Mouse (Mus musculus): ENCODE measurements at regions not wholly inside any gene's neighbourhood (a gene's known extent, or its start where the extent isn't known, plus 50 kb on each side); places are given as distances from the start of the nearest gene placed in this dataset.
A peak's percentile ranks its signal among the peaks of the same experiment; 100 is the strongest.
"Not testable (repeated sequence)": the region's sequence is repeated elsewhere in the genome, so short reads cannot be mapped to it uniquely, and the experiment has no call there.

DNA sequence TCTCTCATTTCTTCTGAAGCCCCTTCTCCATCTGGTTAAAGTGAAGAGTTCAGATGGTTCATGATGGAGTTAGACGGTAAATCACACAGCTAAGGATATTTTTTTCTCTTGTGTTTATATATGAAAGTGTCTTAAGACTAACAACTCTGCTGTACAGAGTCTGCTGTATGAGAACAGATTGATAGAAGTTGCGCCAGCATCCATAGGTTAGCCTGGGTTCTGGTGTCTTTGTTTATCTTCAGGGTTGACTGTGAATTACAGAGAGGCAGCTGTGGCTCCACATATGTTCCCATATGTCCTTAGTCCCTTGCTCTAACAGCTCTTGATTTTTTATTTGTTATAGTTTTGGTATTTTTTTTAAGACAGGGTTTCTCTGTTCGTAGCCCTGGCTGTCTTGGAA is 334.9 kb upstream of the Api5 start:
- Histone ChIP-seq H3K4me2 (no peak overlapping the region), H3K27ac (no peak overlapping the region), H3K27me3 (replicated peaks) (no peaks in the 10 kb centered on the region), H3K9me3 (no peaks in the 10 kb centered on the region), H3K4me3 (no peak overlapping the region), H3K36me3 (replicated peaks) (no peaks in the 10 kb centered on the region), H3K9ac (no peak overlapping the region), H3K4me1 (no peaks in the 10 kb centered on the region)
- ATAC-seq (replicated peaks), result no peak
- 85% methylated on average over 3 of the region's 3 CpGs for WGBS

DNA sequence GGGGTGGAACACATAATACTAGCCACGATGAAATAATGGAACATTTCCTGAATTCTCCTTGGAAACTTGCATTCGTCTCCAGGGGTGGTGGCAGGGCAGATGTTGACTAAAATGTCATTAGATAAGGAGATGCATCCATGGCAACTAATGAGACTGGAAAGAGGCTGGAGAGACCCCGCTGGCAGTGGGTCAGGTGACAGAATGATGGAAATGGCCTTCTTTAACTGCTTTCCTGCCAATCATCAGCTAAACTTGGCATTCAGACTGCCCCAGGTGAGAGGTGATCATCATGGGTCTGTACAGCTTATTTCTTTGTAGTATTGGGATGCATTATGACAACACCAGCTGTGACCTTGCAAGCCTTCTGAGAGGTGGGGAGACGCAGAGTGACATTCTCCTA is 334.3 kb upstream of the Api5 start:
- no peak overlapping the region for H3K4me2 ChIP-seq
- 45% methylated on average over 4 of the region's 4 CpGs for WGBS
- peak; percentile 76; the same call in 1 of the 2 replicates for ATAC-seq (replicated peaks)
- no peak overlapping the region for H3K27ac ChIP-seq
- no peaks in the 10 kb centered on the region for H3K4me1 ChIP-seq
- no peak overlapping the region for H3K9ac ChIP-seq
- no peaks in the 10 kb centered on the region for H3K27me3 ChIP-seq (replicated peaks)
- no peaks in the 10 kb centered on the region for H3K9me3 ChIP-seq
- no peak overlapping the region for H3K4me3 ChIP-seq
- H3K36me3 ChIP-seq (replicated peaks), result no peaks in the 10 kb centered on the region

DNA sequence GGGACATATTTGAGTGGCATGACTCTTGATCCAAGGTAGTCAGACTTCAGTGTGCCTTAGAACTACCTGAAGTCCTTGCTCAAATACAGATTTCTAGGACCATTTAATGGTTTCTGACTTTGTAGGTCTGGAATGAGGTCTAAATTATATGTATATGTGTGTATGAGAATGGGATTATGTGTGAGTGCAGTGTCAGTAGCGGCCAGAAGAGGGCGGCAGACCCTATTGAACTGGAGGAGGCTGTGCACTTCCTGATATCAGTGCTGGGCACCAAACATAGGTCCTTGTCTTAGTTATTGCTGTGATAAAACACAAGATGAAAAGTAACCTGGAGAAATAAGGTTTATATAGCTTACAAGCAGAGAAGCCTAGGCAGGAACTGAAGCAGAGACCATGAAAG is 328.6 kb upstream of the Api5 start:
- 94% methylated on average over 2 of the region's 2 CpGs for WGBS
- Histone ChIP-seq H3K9ac (no peak overlapping the region), H3K27ac (no peak overlapping the region), H3K4me1 (peaks cover 8% of the 10 kb centered on the region; the same call in 1 of the 2 replicates), H3K4me2 (no peak overlapping the region), H3K9me3 (no peaks in the 10 kb centered on the region), H3K27me3 (replicated peaks) (no peaks in the 10 kb centered on the region), H3K36me3 (replicated peaks) (no peaks in the 10 kb centered on the region), H3K4me3 (no peak overlapping the region)
- ATAC-seq (replicated peaks), result no peak

DNA sequence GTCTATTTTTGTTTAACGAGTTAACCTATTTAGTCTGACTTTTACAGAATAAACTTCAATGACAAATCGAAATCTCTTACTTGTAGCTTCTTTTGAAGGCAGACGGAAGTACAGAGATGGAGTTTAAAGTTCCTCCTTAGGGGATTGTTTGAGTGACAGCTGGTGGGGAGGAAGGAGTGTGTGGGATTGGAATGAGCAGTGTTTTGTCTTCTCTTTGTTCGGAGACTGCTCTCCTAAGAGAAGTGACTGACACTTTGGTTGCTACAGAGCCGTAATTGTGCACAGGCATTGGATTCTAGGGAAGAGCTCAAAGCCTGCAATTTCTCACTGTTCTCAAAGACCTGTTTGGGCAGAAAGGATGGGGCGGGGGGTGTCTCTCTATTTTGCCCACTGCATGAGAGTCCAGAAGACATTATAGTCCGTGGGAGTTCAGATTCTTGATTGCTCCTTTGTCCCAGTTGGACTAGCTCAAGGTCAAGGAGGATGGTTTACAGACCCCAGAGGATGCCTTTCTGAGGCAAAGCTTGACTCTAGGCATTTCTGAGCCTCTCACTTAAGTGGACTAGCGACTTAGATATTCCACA is 327.0 kb upstream of the Api5 start:
- Histone ChIP-seq H3K9ac (no peak overlapping the region), H3K36me3 (replicated peaks) (no peaks in the 10 kb centered on the region), H3K4me2 (peak overlapping the region; percentile 9; the same call in 1 of the 2 replicates), H3K27ac (peak overlapping the region; percentile 39), H3K27me3 (replicated peaks) (no peaks in the 10 kb centered on the region), H3K4me3 (no peak overlapping the region), H3K4me1 (peaks cover 8% of the 10 kb centered on the region; the same call in 1 of the 2 replicates), H3K9me3 (no peaks in the 10 kb centered on the region)
- WGBS, result 8% methylated on average over 8 of the region's 8 CpGs
- peak; percentile 92 for ATAC-seq (replicated peaks)

DNA sequence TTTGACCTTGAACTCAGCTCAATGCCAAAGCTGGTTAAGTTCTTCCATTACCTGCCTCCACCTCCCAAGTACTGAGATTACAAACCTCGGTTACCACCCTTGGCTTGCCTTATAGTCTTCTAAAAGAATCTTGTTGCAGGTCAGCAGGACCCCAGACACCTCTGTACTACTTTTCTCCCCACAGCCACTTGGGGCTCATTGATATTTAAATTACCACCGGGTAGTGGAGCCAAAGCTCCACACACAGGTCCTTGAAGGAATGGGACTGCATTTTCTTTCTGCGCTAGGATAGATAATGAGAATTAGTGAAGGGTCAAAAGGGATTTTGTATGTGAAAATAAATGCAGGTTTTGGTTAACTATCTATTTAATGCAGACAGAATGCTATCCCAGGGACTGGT is 326.5 kb upstream of the Api5 start:
- H3K27ac ChIP-seq, result no peak overlapping the region; the same call in 1 of the 2 replicates
- H3K4me3 ChIP-seq, result no peak overlapping the region
- no peaks in the 10 kb centered on the region for H3K27me3 ChIP-seq (replicated peaks)
- WGBS, result 3% methylated on average over 3 of the region's 3 CpGs
- H3K4me1 ChIP-seq, result peaks cover 8% of the 10 kb centered on the region; the same call in 1 of the 2 replicates
- no peaks in the 10 kb centered on the region for H3K9me3 ChIP-seq
- H3K4me2 ChIP-seq, result peak overlapping the region; percentile 9; the same call in 1 of the 2 replicates
- no peak overlapping the region for H3K9ac ChIP-seq
- no peaks in the 10 kb centered on the region for H3K36me3 ChIP-seq (replicated peaks)
- peak; percentile 64 for ATAC-seq (replicated peaks)

DNA sequence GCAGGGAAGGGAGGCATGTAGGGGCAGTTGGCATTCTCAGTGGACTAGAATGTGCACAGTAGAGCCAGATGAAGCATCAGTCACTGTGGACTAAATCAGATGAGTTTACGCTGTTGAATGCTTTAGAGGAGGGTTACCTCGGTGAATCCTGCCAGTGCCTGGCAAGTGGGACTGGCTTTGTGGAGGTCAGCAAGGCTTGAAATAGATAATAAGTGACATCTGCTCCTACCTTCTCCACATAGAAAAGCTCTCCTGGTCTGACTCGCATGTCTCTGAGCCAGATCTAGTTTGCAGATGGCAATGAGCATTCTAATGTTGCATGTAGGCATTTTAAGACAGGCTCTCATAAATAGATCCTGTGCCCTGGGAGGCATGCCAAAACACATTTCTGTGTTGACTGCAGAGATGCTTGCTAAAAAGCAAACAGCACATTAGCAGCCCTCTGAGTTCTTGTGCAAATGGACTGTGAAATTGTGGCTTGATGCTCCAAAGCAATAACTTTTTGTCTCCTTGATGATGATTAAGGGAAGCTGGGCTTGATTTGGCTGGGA is 310.3 kb upstream of the Api5 start:
- no peaks in the 10 kb centered on the region for H3K4me1 ChIP-seq
- H3K4me3 ChIP-seq, result no peak overlapping the region
- H3K4me2 ChIP-seq, result no peak overlapping the region
- WGBS, result 88% methylated on average over 3 of the region's 3 CpGs
- no peak overlapping the region for H3K27ac ChIP-seq
- no peaks in the 10 kb centered on the region for H3K36me3 ChIP-seq (replicated peaks)
- no peaks in the 10 kb centered on the region for H3K27me3 ChIP-seq (replicated peaks)
- no peak for ATAC-seq (replicated peaks)
- H3K9me3 ChIP-seq, result no peaks in the 10 kb centered on the region
- no peak overlapping the region for H3K9ac ChIP-seq

DNA sequence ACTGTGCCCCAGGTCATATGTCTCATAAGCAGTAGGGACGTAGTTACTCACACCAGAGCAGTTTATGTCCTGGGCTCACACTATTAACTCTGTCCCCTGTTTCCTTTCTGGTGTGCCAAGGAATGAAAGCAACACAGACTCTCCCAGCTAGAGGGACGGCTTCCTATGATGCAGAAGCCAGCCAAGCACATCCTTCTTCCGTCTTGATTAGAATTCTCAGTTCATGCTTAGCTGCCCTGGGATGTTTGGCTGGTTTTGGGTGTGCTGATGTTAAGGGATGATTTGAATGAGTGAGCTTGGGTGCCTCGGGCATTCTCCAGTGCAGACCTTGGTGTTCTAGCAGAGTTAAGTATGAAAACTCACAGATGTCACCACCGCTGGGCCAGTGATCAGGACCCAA is 291.9 kb upstream of the Api5 start:
- Histone ChIP-seq H3K27ac (no peak overlapping the region), H3K27me3 (replicated peaks) (no peaks in the 10 kb centered on the region), H3K4me2 (no peak overlapping the region), H3K36me3 (replicated peaks) (no peaks in the 10 kb centered on the region), H3K9ac (no peak overlapping the region), H3K9me3 (no peaks in the 10 kb centered on the region), H3K4me1 (no peaks in the 10 kb centered on the region), H3K4me3 (no peak overlapping the region)
- WGBS, result 77% methylated on average over 5 of the region's 5 CpGs
- ATAC-seq (replicated peaks), result no peak

DNA sequence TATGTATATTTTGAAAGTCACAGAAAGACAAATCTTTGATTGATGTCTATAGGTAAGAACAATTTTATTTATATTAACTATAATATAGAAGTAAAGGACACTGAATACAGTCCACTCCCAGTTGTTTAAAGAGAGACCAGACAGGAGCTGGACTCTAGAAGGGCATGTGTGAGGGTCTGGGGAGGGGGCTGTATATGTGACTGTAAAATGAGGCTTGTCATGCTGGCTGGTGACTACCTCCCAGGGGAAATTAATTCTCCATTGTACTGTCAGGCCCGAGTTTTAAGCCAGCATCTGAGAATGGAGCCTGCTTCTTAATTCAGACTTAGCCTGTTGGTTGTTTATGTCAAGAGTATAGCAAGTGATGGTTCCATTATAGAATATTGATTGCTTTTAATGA is 261.4 kb upstream of the Api5 start:
- H3K4me1 ChIP-seq, result no peaks in the 10 kb centered on the region
- H3K9me3 ChIP-seq, result no peaks in the 10 kb centered on the region
- no peaks in the 10 kb centered on the region for H3K36me3 ChIP-seq (replicated peaks)
- H3K9ac ChIP-seq, result no peak overlapping the region
- no peak for ATAC-seq (replicated peaks)
- 23% methylated on average over 1 of the region's 1 CpGs for WGBS
- H3K4me2 ChIP-seq, result no peak overlapping the region
- H3K27ac ChIP-seq, result no peak overlapping the region
- H3K27me3 ChIP-seq (replicated peaks), result no peaks in the 10 kb centered on the region
- no peak overlapping the region for H3K4me3 ChIP-seq

DNA sequence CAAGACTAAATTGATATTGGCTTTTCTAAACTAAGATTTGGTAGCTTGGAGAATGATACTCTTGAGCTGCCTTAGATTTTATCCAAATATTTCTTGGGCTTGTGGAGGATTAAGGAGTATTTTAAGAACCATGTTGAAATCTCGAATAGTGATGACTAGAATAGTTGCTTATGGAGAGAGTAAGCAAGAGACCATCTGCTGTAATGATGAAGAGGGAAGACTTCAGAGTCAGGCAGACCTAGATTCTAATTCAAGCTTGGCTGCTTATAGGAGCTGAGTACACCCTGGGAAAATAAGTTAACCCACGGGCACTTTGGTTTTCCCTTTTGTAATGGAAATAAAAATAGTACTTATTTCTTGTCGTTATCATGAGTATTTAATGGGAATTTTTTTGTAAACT is 257.3 kb upstream of the Api5 start:
- no peaks in the 10 kb centered on the region for H3K4me1 ChIP-seq
- H3K27me3 ChIP-seq (replicated peaks), result no peaks in the 10 kb centered on the region
- H3K4me2 ChIP-seq, result no peak overlapping the region
- WGBS, result 83% methylated on average over 3 of the region's 3 CpGs
- ATAC-seq (replicated peaks), result no peak
- H3K4me3 ChIP-seq, result no peak overlapping the region
- no peak overlapping the region for H3K9ac ChIP-seq
- H3K36me3 ChIP-seq (replicated peaks), result no peaks in the 10 kb centered on the region
- no peaks in the 10 kb centered on the region for H3K9me3 ChIP-seq
- no peak overlapping the region for H3K27ac ChIP-seq

DNA sequence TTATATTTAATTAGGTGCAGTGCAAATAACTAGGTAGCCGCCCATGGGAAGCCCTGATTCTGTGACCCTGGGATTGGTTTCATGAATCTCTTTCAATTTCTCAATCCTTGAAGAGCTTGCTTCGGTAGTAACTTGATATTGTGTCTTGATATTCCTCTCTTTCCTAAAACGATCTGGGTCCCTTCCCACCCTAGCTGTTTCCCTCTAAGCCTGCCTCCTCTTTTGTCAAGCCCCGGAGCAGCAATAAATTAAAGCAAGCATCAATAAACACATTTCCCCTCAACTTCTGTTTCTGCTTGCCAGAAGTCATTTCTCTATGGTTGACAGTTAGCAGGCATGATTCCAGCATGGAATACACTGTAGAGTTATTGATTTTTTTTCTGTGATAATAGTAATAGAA is 252.6 kb upstream of the Api5 start:
- H3K27me3 ChIP-seq (replicated peaks), result no peaks in the 10 kb centered on the region
- no peak overlapping the region for H3K27ac ChIP-seq
- no peak overlapping the region for H3K4me3 ChIP-seq
- H3K9me3 ChIP-seq, result no peaks in the 10 kb centered on the region
- H3K36me3 ChIP-seq (replicated peaks), result no peaks in the 10 kb centered on the region
- no peak overlapping the region for H3K4me2 ChIP-seq
- H3K9ac ChIP-seq, result no peak overlapping the region
- 65% methylated on average over 4 of the region's 4 CpGs for WGBS
- ATAC-seq (replicated peaks), result no peak
- H3K4me1 ChIP-seq, result no peaks in the 10 kb centered on the region

DNA sequence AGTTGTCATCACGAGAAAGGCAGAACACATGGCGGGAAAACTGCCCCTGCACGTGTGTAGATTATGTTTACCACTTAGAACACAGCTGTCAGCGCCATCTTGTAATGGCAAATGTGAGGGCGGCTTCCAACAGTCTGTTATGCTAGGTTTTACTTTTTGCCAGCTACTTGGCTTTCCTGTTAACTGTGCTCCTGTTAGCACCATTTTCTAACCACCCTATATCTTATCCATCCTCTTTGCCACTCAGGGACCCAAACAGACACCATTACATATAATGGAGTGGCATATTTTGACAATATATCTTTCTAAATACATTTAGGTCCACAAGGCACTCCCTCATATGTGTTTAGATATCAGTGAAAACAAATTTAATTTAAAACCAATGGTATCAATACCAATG is 247.7 kb upstream of the Api5 start:
- not testable (repeated sequence) for ATAC-seq (replicated peaks); H3K9ac ChIP-seq; H3K27me3 ChIP-seq (replicated peaks); H3K36me3 ChIP-seq (replicated peaks); H3K4me3 ChIP-seq; H3K4me2 ChIP-seq; H3K27ac ChIP-seq; H3K4me1 ChIP-seq; H3K9me3 ChIP-seq
- WGBS, result 88% methylated on average over 4 of the region's 5 CpGs

DNA sequence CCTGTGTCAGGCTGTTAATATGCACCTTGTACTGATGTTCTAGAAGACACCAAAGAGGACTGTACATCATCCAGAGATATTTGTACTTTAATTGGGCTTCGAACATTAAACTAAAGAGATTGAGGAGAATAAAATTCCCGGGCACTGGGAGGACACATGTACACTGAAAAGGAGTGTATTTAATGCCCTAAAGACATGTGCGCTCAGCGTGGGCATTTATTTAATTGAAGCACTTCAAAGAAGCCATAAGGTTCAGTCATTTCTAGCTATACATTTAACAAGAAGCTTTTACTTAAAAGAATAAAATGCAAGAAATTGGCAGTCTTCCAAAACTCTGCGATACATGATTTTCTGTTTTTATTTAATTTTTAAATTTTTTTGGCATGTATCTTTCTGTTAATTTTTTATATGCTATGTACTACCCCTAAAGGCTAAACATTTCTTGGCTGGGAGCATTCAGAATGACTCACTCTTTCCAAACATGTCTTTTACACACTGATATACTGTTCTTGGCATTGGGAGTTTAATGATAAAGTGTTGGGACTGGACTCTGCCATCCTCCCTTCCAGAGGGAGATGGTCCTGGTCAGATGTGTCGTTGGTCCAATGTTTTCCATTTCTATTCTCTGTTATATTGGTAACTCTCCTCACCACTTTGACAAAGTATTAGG is 242.3 kb upstream of the Api5 start:
- 84% methylated on average over 6 of the region's 6 CpGs for WGBS
- Histone ChIP-seq H3K9ac (no peak overlapping the region), H3K4me3 (no peak overlapping the region), H3K27ac (no peak overlapping the region), H3K27me3 (replicated peaks) (no peaks in the 10 kb centered on the region), H3K9me3 (no peaks in the 10 kb centered on the region), H3K4me2 (no peak overlapping the region), H3K36me3 (replicated peaks) (no peaks in the 10 kb centered on the region), H3K4me1 (no peaks in the 10 kb centered on the region)
- ATAC-seq (replicated peaks), result no peak

DNA sequence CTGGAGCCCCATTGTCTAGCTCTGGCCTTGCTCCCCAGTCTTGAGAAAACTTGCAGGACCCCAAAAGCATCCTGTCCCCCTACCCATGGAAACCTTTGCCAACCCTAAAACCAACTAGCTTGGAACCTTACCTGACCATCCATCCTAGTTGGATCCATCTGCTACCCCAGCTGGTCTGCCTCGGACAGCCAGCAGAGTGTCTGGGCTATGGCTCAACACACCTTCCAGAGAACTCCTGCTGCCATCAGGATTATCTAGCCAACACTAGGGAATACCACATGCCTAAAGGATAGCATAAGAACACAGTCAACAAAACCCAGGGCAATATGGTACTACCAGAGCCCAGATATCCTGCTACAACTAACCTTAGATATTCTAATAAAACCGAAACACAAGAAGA is 227.9 kb upstream of the Api5 start:
- H3K4me1 ChIP-seq, result no peaks in the 10 kb centered on the region
- ATAC-seq (replicated peaks), result no peak
- 91% methylated on average over 2 of the region's 2 CpGs for WGBS
- no peak overlapping the region for H3K4me2 ChIP-seq
- H3K9ac ChIP-seq, result no peak overlapping the region
- no peaks in the 10 kb centered on the region for H3K27me3 ChIP-seq (replicated peaks)
- H3K4me3 ChIP-seq, result no peak overlapping the region
- no peak overlapping the region for H3K27ac ChIP-seq
- no peaks in the 10 kb centered on the region for H3K9me3 ChIP-seq
- H3K36me3 ChIP-seq (replicated peaks), result no peaks in the 10 kb centered on the region

All from midbrain, embryonic 15.5 days (tissue).